Mouse (Mus musculus) E14TG2a.4 (cell line): Measurements from ENCODE around the gene Olfr54.

Source experiments
- CTCF ChIP-seq: conservative IDR thresholded peaks from 2 replicates; pipeline ENCODE4 v1.5.1; 2014; ENCODE audit warnings: low read length
- NANOG ChIP-seq: IDR thresholded peaks from 2 replicates; pipeline ENCODE4 v1.6.1; 2014; ENCODE audit warnings: borderline replicate concordance, low read length, mixed read lengths
- POU5F1 ChIP-seq: IDR thresholded peaks from 2 replicates; pipeline ENCODE4 v1.6.1; 2014; ENCODE audit warnings: low read length, borderline replicate concordance

GRCm38 (mm10) chr11:51013936-51014335 lies at the start of gene Olfr54:
- TF ChIP-seq CTCF (no peak), POU5F1 (no peak), NANOG (no peak)
